Mouse (Mus musculus): ENCODE data around the gene Gm47841.

DNA sequence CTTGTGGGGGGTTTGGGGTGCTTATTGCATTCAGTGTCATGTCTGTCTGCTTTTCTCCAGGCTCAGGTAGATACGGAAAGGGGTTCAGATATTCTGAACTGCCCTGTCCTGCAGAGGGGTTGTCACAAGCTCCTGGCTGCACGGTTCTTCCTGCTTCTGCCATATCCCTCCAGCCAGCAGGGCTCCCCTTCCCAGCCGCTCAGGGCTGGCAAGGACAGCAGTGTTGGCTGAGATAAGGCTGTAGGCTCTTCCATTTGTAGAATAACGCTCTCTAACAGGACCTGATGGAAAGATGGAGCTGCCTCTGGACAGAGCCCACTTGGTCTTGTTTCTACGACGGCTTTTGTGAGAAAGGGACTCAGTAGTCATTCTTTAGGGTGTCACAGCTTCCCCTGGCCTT is 5.2 kb downstream of the Gm47841 start:
- TF ChIP-seq POLR2A (IDR thresholded peaks at IDR 0.05; ENCODE audit: control insufficient read depth, low read depth, low read length) = no peak
- TF ChIP-seq CTCF (IDR thresholded peaks at IDR 0.05; ENCODE audit: control insufficient read depth, insufficient read depth, insufficient replicate concordance, low read depth, low read length) = no peak
